Mouse (Mus musculus): ENCODE results near the gene Mief1. TPM values are rescaled to one million over a fixed set of nuclear protein-coding genes. Genes with fewer than 3 reads are reported as not detected.

Mief1 gene
- polyA plus RNA-seq, 1 experiment: 14.9 TPM

GRCm38 (mm10) chr15:80259406-80260045 is 25.7 kb downstream of the Mief1 start:
- no peak overlapping the region for H3K27ac ChIP-seq (ENCODE audit: insufficient read depth, low read length)
- TF ChIP-seq CTCF (IDR thresholded peaks at IDR 0.05; ENCODE audit: extremely low read depth, insufficient read depth, low read length) (no peak), POLR2A (IDR thresholded peaks at IDR 0.05; ENCODE audit: extremely low read depth, insufficient read depth, low read length) (no peak)

GRCm38 (mm10) chr15:80260677-80261076 is 26.9 kb downstream of the Mief1 start:
- H3K4me1 ChIP-seq (ENCODE audit: control insufficient read depth, insufficient read depth, low read length): no peaks in the 10 kb centered on the region; the same call in 1 of the 2 replicates
- H3K4me3 ChIP-seq (ENCODE audit: insufficient read depth, low read length): no peak overlapping the region
- TF ChIP-seq CTCF (IDR thresholded peaks at IDR 0.05; ENCODE audit: extremely low read depth, insufficient read depth, low read length) (peak; percentile 92), POLR2A (IDR thresholded peaks at IDR 0.05; ENCODE audit: extremely low read depth, insufficient read depth, low read length) (no peak)
- H3K27ac ChIP-seq (ENCODE audit: insufficient read depth, low read length): no peak overlapping the region

More at GRCm38 (mm10) chr15:80259406-80260045, 25.7 kb downstream of the Mief1 start:
- Histone ChIP-seq H3K4me3 (ENCODE audit: insufficient read depth, low read length) (no peak overlapping the region), H3K4me1 (ENCODE audit: control insufficient read depth, insufficient read depth, low read length) (no peaks in the 10 kb centered on the region; the same call in 1 of the 2 replicates)

- no peak overlapping the region for H3K27ac ChIP-seq (ENCODE audit: insufficient read depth, low read length)
- H3K4me3 ChIP-seq (ENCODE audit: insufficient read depth, low read length): no peak overlapping the region
- H3K4me1 ChIP-seq (ENCODE audit: control insufficient read depth, insufficient read depth, low read length): no peaks in the 10 kb centered on the region; the same call in 1 of the 2 replicates
- TF ChIP-seq CTCF (IDR thresholded peaks at IDR 0.05; ENCODE audit: extremely low read depth, insufficient read depth, low read length): no peak
- TF ChIP-seq POLR2A (IDR thresholded peaks at IDR 0.05; ENCODE audit: extremely low read depth, insufficient read depth, low read length): no peak
These were observed 27.3 kb downstream of the Mief1 start for GRCm38 (mm10) chr15:80261100-80261499.

GRCm38 (mm10) chr15:80263610-80264575 is 30.1 kb downstream of the Mief1 start, which contains the start of gene Rps19bp1:
Gene Rps19bp1, minus strand, starts transcription at chr15:80264315.
- TF ChIP-seq CTCF (IDR thresholded peaks at IDR 0.05; ENCODE audit: extremely low read depth, insufficient read depth, low read length) (no peak), POLR2A (IDR thresholded peaks at IDR 0.05; ENCODE audit: extremely low read depth, insufficient read depth, low read length) (peak; percentile 62)
- Histone ChIP-seq H3K4me1 (ENCODE audit: control insufficient read depth, insufficient read depth, low read length) (no peaks in the 10 kb centered on the region), H3K4me3 (ENCODE audit: insufficient read depth, low read length) (peak within 1 kb of the TSS; percentile 55), H3K27ac (ENCODE audit: insufficient read depth, low read length) (0 out of 2 replicates have a peak within 1 kb of the TSS, but pooled peaks have one; percentile 4)

GRCm38 (mm10) chr15:80266281-80266680 is 32.5 kb downstream of the Mief1 start:
- Histone ChIP-seq H3K27ac (ENCODE audit: insufficient read depth, low read length) (no peak overlapping the region), H3K4me3 (ENCODE audit: insufficient read depth, low read length) (no peak overlapping the region), H3K4me1 (ENCODE audit: control insufficient read depth, insufficient read depth, low read length) (no peaks in the 10 kb centered on the region)
- TF ChIP-seq POLR2A (IDR thresholded peaks at IDR 0.05; ENCODE audit: extremely low read depth, insufficient read depth, low read length) (no peak), CTCF (IDR thresholded peaks at IDR 0.05; ENCODE audit: extremely low read depth, insufficient read depth, low read length) (peak; percentile 97)

- H3K4me1 ChIP-seq (ENCODE audit: control insufficient read depth, insufficient read depth, low read length): peaks cover 2% of the 10 kb centered on the region; the same call in 1 of the 2 replicates
- H3K27ac ChIP-seq (ENCODE audit: insufficient read depth, low read length): no peak overlapping the region
- no peak overlapping the region for H3K4me3 ChIP-seq (ENCODE audit: insufficient read depth, low read length)
- no peak for TF ChIP-seq POLR2A (IDR thresholded peaks at IDR 0.05; ENCODE audit: extremely low read depth, insufficient read depth, low read length)
- TF ChIP-seq CTCF (IDR thresholded peaks at IDR 0.05; ENCODE audit: extremely low read depth, insufficient read depth, low read length): no peak
These were observed 38.1 kb downstream of the Mief1 start for GRCm38 (mm10) chr15:80271858-80272396.

GRCm38 (mm10) chr15:80277107-80277506 is 43.3 kb downstream of the Mief1 start:
- H3K4me3 ChIP-seq (ENCODE audit: insufficient read depth, low read length): no peak overlapping the region
- TF ChIP-seq CTCF (IDR thresholded peaks at IDR 0.05; ENCODE audit: extremely low read depth, insufficient read depth, low read length): no peak; the same call in 1 of the 2 replicates
- no peak for TF ChIP-seq POLR2A (IDR thresholded peaks at IDR 0.05; ENCODE audit: extremely low read depth, insufficient read depth, low read length)
- no peak overlapping the region for H3K27ac ChIP-seq (ENCODE audit: insufficient read depth, low read length)
- H3K4me1 ChIP-seq (ENCODE audit: control insufficient read depth, insufficient read depth, low read length): peaks cover 14% of the 10 kb centered on the region

GRCm38 (mm10) chr15:80277625-80278024 is 43.8 kb downstream of the Mief1 start:
- Histone ChIP-seq H3K4me3 (ENCODE audit: insufficient read depth, low read length) (no peak overlapping the region), H3K27ac (ENCODE audit: insufficient read depth, low read length) (no peak overlapping the region), H3K4me1 (ENCODE audit: control insufficient read depth, insufficient read depth, low read length) (peaks cover 12% of the 10 kb centered on the region)
- TF ChIP-seq CTCF (IDR thresholded peaks at IDR 0.05; ENCODE audit: extremely low read depth, insufficient read depth, low read length) (no peak), POLR2A (IDR thresholded peaks at IDR 0.05; ENCODE audit: extremely low read depth, insufficient read depth, low read length) (no peak)

- Histone ChIP-seq H3K4me3 (ENCODE audit: insufficient read depth, low read length) (peak overlapping the region; percentile 40), H3K4me1 (ENCODE audit: control insufficient read depth, insufficient read depth, low read length) (peaks cover 12% of the 10 kb centered on the region), H3K27ac (ENCODE audit: insufficient read depth, low read length) (peak overlapping the region; percentile 84)
- TF ChIP-seq POLR2A (IDR thresholded peaks at IDR 0.05; ENCODE audit: extremely low read depth, insufficient read depth, low read length) (peak; percentile 95), CTCF (IDR thresholded peaks at IDR 0.05; ENCODE audit: extremely low read depth, insufficient read depth, low read length) (no peak)
These were observed 44.4 kb downstream of the Mief1 start for GRCm38 (mm10) chr15:80278121-80278759.
